Mouse (Mus musculus): ENCODE results near the gene Gm21866. TPM values are rescaled to one million over a fixed set of nuclear protein-coding genes. Genes with fewer than 3 reads are reported as not detected.
"Not testable (repeated sequence)": the region's sequence is repeated elsewhere in the genome, so short reads cannot be mapped to it uniquely, and the experiment has no call there.

Gm21866 gene
- not detected for total RNA-seq (2021)
- long read RNA-seq, experiment 1: 0 reads
- long read RNA-seq, experiment 2: 0 reads

DNA sequence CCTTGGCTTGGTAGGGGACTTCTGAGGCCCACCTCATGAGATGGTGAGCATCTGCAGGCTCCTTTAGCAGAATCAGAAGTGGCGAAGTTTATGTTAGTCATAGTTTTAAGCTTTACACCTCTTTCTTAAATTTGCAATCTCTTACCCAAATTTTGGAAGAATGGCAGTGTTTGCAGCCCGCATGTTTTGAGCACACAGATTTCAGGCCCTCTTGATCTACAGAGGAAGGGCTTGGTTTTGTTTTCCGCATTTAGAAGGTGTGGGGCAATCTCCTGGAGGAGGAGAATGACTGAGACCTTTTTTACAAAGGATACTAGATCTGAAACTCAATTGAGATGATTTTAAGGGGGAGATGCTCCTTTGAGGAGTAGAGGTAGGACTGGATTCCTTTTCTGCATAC is at the start of gene Gm21866:
TSS of gene Gm21866 (minus strand) at position 101 of the 400 bp plus-strand sequence.
- DNase-seq; intact Hi-C loops (cut with DNase I; ENCODE audit: low total_unique reads): not testable (repeated sequence)

DNA sequence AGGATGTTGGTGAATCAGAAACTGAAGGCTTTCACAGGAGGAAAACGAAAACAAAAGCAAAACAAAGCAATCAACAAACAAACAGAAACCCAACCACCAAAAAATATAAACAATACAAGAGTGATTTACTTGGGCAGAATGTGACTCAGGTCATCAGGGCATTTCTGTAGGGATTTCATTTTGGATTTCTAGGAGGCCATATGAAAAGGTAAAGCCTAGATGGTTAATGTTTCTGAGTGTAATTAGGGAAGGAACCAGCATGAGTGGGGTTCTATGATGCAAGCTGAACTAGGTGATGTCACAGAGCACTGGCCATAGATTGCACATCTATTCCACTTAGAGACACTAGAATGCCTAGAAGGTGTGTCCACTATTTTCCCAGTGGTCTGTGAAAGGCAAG is 28.3 kb upstream of the Gm21866 start, which contains the start of gene Gm20773:
TSS of gene Gm20773 (plus strand) at position 301 of the 400 bp plus-strand sequence.
- intact Hi-C loops (cut with DNase I; ENCODE audit: low total_unique reads); DNase-seq: not testable (repeated sequence)

Other genes with a start within 250 kb of the Gm21866 start
- gene Gm21828, start 241.7 kb downstream of the Gm21866 start, total RNA-seq (2021): not detected
- gene Gm21440, start 213.2 kb downstream of the Gm21866 start, total RNA-seq (2021): not detected
- gene Gm21454, start 213.1 kb downstream of the Gm21866 start, total RNA-seq (2021): not detected
- not detected for gene Gm21725, start 116.5 kb downstream of the Gm21866 start, total RNA-seq (2021)
- not detected for gene Gm20773, start 28.4 kb upstream of the Gm21866 start, total RNA-seq (2021)